Comparison of ENCODE assay signal across 9 mouse cellular contexts in genomic region chr16:28238019-28238868, GRCm38 (mm10).
A peak's percentile ranks its signal among the peaks of the same experiment; 100 is the strongest.
DNase-seq lines count a peak whose midpoint lies in the region; ATAC-seq and TF ChIP-seq lines count a peak whose summit lies in the region.
"Had no signal": no experiment of that assay in that cellular context is flagged by ENCODE, and none has a peak within 500 bp of the region (broad histone marks: within the 10 kb centered on the region; RNA-seq: fewer than 3 reads in every experiment).

No protein-coding gene starts in this region.

- ATAC-seq in midbrain, embryonic 14.5 days (ENCODE audit: low FRiP score, low TSS enrichment): no peak
- no peak for ATAC-seq in midbrain, postnatal 0 days (ENCODE audit: low FRiP score)
- no peak for ATAC-seq in CD4-positive, CD25-positive, alpha-beta regulatory T cell, adult 4 months

- no peak overlapping the region for H3K27ac ChIP-seq in midbrain, embryonic 14.5 days (replicated peaks; ENCODE audit: low read depth, low read length)
- H3K27ac ChIP-seq in midbrain, embryonic 10.5 days (replicated peaks): no peak overlapping the region
- no peak overlapping the region for H3K27ac ChIP-seq in midbrain, postnatal 0 days (ENCODE audit: low read depth, low read length)
- H3K27ac ChIP-seq: liver, embryonic 13.5 days had no signal

- no peaks in the 10 kb centered on the region for H3K27me3 ChIP-seq in midbrain, embryonic 14.5 days (ENCODE audit: control insufficient read depth, insufficient read depth, low read length)
- no peaks in the 10 kb centered on the region for H3K27me3 ChIP-seq in midbrain, embryonic 10.5 days (ENCODE audit: low read depth, poor library complexity, severe bottlenecking)
- H3K27me3 ChIP-seq in midbrain, postnatal 0 days (ENCODE audit: insufficient read depth, low read length): no peaks in the 10 kb centered on the region
- H3K27me3 ChIP-seq: liver, embryonic 13.5 days had no signal

- 66% methylated on average over 13 of the region's 13 CpGs for WGBS in midbrain, embryonic 14.5 days
- WGBS in midbrain, embryonic 10.5 days: 64% methylated on average over 13 of the region's 13 CpGs
- 46% methylated on average over 13 of the region's 13 CpGs for WGBS in midbrain, postnatal 0 days

- no peaks in the 10 kb centered on the region for H3K36me3 ChIP-seq in midbrain, embryonic 14.5 days (ENCODE audit: control insufficient read depth, insufficient read depth, low read length)
- no peaks in the 10 kb centered on the region for H3K36me3 ChIP-seq in midbrain, embryonic 10.5 days
- no peaks in the 10 kb centered on the region for H3K36me3 ChIP-seq in midbrain, postnatal 0 days (ENCODE audit: insufficient read depth, low read length)
- H3K36me3 ChIP-seq: liver, embryonic 13.5 days had no signal

- no peak overlapping the region for H3K9ac ChIP-seq in midbrain, embryonic 14.5 days (replicated peaks; ENCODE audit: low read length)
- no peak overlapping the region for H3K9ac ChIP-seq in midbrain, postnatal 0 days (replicated peaks; ENCODE audit: low read length, poor library complexity, severe bottlenecking)
- H3K9ac ChIP-seq: liver, embryonic 13.5 days had no signal

- H3K4me3 ChIP-seq in midbrain, embryonic 14.5 days (replicated peaks; ENCODE audit: low read depth, low read length): no peak overlapping the region
- H3K4me3 ChIP-seq in midbrain, embryonic 10.5 days: no peak overlapping the region
- H3K4me3 ChIP-seq in midbrain, postnatal 0 days (ENCODE audit: low read depth, low read length): no peak overlapping the region
- H3K4me3 ChIP-seq: liver, embryonic 13.5 days had no signal

- no peak overlapping the region for H3K4me2 ChIP-seq in midbrain, embryonic 14.5 days (ENCODE audit: low read length)
- H3K4me2 ChIP-seq in midbrain, postnatal 0 days (ENCODE audit: low read depth, low read length, poor library complexity, severe bottlenecking): no peak overlapping the region
- H3K4me2 ChIP-seq: liver, embryonic 13.5 days had no signal

- H3K9me3 ChIP-seq in midbrain, embryonic 14.5 days (ENCODE audit: control insufficient read depth, low read length): no peaks in the 10 kb centered on the region
- H3K9me3 ChIP-seq in midbrain, embryonic 10.5 days (replicated peaks): no peaks in the 10 kb centered on the region
- no peaks in the 10 kb centered on the region for H3K9me3 ChIP-seq in midbrain, postnatal 0 days (ENCODE audit: low read length)
- H3K9me3 ChIP-seq: liver, embryonic 13.5 days had no signal

- no peak for TF ChIP-seq CTCF in midbrain, postnatal 0 days (IDR thresholded peaks at IDR 0.05)

- peak; percentile 1 for DNase-seq in adrenal gland, adult 2 months
- no peak for DNase-seq in adrenal gland, postnatal 25 days
- peak; percentile 22 for DNase-seq in midbrain, embryonic 14.5 days
- no peak for DNase-seq in midbrain, embryonic 10.5 days (ENCODE audit: low spot score)
- DNase-seq in layer of hippocampus, adult 11-12 months (ENCODE audit: low spot score): peak; percentile 38
- peak; percentile 59 for DNase-seq in midbrain, postnatal 0 days (ENCODE audit: low spot score)
- DNase-seq in urinary bladder, postnatal 10 days (ENCODE audit: low spot score): no peak
- DNase-seq: liver, embryonic 13.5 days had no signal

- peaks cover 3% of the 10 kb centered on the region; the same call in 1 of the 2 replicates for H3K4me1 ChIP-seq in midbrain, embryonic 14.5 days (ENCODE audit: control insufficient read depth, insufficient read depth, low read length)
- H3K4me1 ChIP-seq in midbrain, embryonic 10.5 days: peaks cover 4% of the 10 kb centered on the region; the same call in 1 of the 2 replicates
- H3K4me1 ChIP-seq in midbrain, postnatal 0 days (ENCODE audit: insufficient read depth, low read length): no peaks in the 10 kb centered on the region
- H3K4me1 ChIP-seq: liver, embryonic 13.5 days had no signal

Comparison
In these comparisons a context has a peak if more than half of its experiments do, and no peak if none do; other contexts are left out.
1. DNase-seq: peak in adrenal gland, adult 2 months (single experiment), midbrain, embryonic 14.5 days (single experiment), layer of hippocampus, adult 11-12 months (single experiment) and midbrain, postnatal 0 days (single experiment); none in adrenal gland, postnatal 25 days (single experiment), midbrain, embryonic 10.5 days (single experiment) and urinary bladder, postnatal 10 days (single experiment).